ENCODE assay signal across 8 mouse cellular contexts in genomic region chr1:74236590-74237317, GRCm38 (mm10). TPM values are rescaled to one million over a fixed set of nuclear protein-coding genes. Genes with fewer than 3 reads are reported as not detected.
DNase-seq lines count a peak whose midpoint lies in the region; ATAC-seq and TF ChIP-seq lines count a peak whose summit lies in the region.
"Had no signal": no experiment of that assay in that cellular context is flagged by ENCODE, and none has a peak within 500 bp of the region (broad histone marks: within the 10 kb centered on the region; RNA-seq: fewer than 3 reads in every experiment).

No protein-coding gene starts in this region.

- H3K27ac ChIP-seq in ES-E14 (ENCODE audit: insufficient read depth, low read depth, low read length, poor library complexity, severe bottlenecking) = peak overlapping the region; percentile 56
- H3K27ac ChIP-seq in embryonic facial prominence, embryonic 15.5 days (replicated peaks) = peak overlapping the region; percentile 91
- H3K27ac ChIP-seq in heart, embryonic 16.5 days (ENCODE audit: low read length) = peak overlapping the region; percentile 93
- peak overlapping the region; percentile 94 for H3K27ac ChIP-seq in macrophage

- H3K4me2 ChIP-seq in embryonic facial prominence, embryonic 15.5 days (replicated peaks) = peak overlapping the region; percentile 66
- peak overlapping the region; percentile 77 for H3K4me2 ChIP-seq in heart, embryonic 16.5 days (ENCODE audit: low read depth, low read length)

- in situ Hi-C loops in ES-E14 (cut with MboI; ENCODE audit: low sequenced_read_pairs in 2 of 2, unreplicated experiment in 2 of 2) = no loop called here

- peak; percentile 50 to 54 for DNase-seq in B cell, adult 2 months
- no peak for DNase-seq in ES-E14 (ENCODE audit: low read depth, low spot score)
- DNase-seq in kidney, postnatal 14 days = peak; percentile 60
- peak; percentile 25 for DNase-seq in skeletal muscle tissue, adult 2 months (ENCODE audit: low read depth, low spot score)

- no peaks in the 10 kb centered on the region for H3K9me3 ChIP-seq in ES-E14 (ENCODE audit: control insufficient read depth, insufficient read depth, low read depth, low read length)
- no peaks in the 10 kb centered on the region for H3K9me3 ChIP-seq in embryonic facial prominence, embryonic 15.5 days (replicated peaks)
- H3K9me3 ChIP-seq in heart, embryonic 16.5 days (replicated peaks; ENCODE audit: control insufficient read depth, low read length) = no peaks in the 10 kb centered on the region

- peak; percentile 74; the same call in 1 of the 2 replicates for ATAC-seq in embryonic facial prominence, embryonic 15.5 days (ENCODE audit: insufficient number of reproducible peaks, low FRiP score, low TSS enrichment, low read depth)
- ATAC-seq in heart, embryonic 16.5 days (replicated peaks; ENCODE audit: extremely low read depth, insufficient read depth, low FRiP score) = peak; percentile 24

- no peaks in the 10 kb centered on the region for H3K27me3 ChIP-seq in embryonic facial prominence, embryonic 15.5 days
- no peaks in the 10 kb centered on the region for H3K27me3 ChIP-seq in heart, embryonic 16.5 days (ENCODE audit: control insufficient read depth, insufficient read depth, low read length)

- peaks cover 5 to 9% of the 10 kb centered on the region in 2 experiments; a peak in 3 of 4 replicates for H3K4me1 ChIP-seq in ES-E14 (ENCODE audit: control insufficient read depth in 2 of 2, insufficient read depth in 2 of 2, low read length in 2 of 2, poor library complexity in 1 of 2)
- H3K4me1 ChIP-seq in embryonic facial prominence, embryonic 15.5 days = peaks cover 40% of the 10 kb centered on the region
- peaks cover 35% of the 10 kb centered on the region for H3K4me1 ChIP-seq in heart, embryonic 16.5 days (ENCODE audit: control insufficient read depth, insufficient read depth, low read length)

- peaks cover 53% of the 10 kb centered on the region for H3K79me2 ChIP-seq in macrophage (ENCODE audit: inconsistent target)

- H3K4me3 ChIP-seq in ES-E14 (ENCODE audit: insufficient read depth in 1 of 2, low read depth in 1 of 2, low read length in 2 of 2, poor library complexity in 1 of 2, severe bottlenecking in 1 of 2) (peak overlapping the region; percentile 93 to 95), macrophage (ENCODE audit: inconsistent target) (peak overlapping the region; percentile 91)
- peak overlapping the region; percentile 97 for H3K4me3 ChIP-seq in embryonic facial prominence, embryonic 15.5 days (replicated peaks)
- peak overlapping the region; percentile 67 for H3K4me3 ChIP-seq in heart, embryonic 16.5 days (ENCODE audit: low read length)

- peak overlapping the region; percentile 91 for H3K9ac ChIP-seq in ES-E14 (ENCODE audit: insufficient read depth, low read depth, low read length, poor library complexity, severe bottlenecking)
- peak overlapping the region; percentile 93 for H3K9ac ChIP-seq in embryonic facial prominence, embryonic 15.5 days
- H3K9ac ChIP-seq in heart, embryonic 16.5 days (ENCODE audit: low read length) = peak overlapping the region; percentile 88

- H3K36me3 ChIP-seq in ES-E14 (ENCODE audit: control insufficient read depth, insufficient read depth, low read length, poor library complexity, severe bottlenecking) = peaks cover 2% of the 10 kb centered on the region; the same call in 1 of the 2 replicates
- no peaks in the 10 kb centered on the region for H3K36me3 ChIP-seq in embryonic facial prominence, embryonic 15.5 days
- H3K36me3 ChIP-seq in heart, embryonic 16.5 days (ENCODE audit: control insufficient read depth, insufficient read depth) = no peaks in the 10 kb centered on the region
- H3K36me3 ChIP-seq in macrophage (ENCODE audit: inconsistent target) = no peaks in the 10 kb centered on the region

- WGBS in embryonic facial prominence, embryonic 15.5 days = under 1% methylated on average over 44 of the region's 57 CpGs
- under 1% methylated on average over 46 of the region's 57 CpGs for WGBS in heart, embryonic 16.5 days
- WGBS in macrophage (ENCODE audit: missing documents) = under 1% methylated on average over 51 of the region's 57 CpGs

TF ChIP-seq in ES-E14, 5 proteins besides CTCF, POLR2A, EP300 and RAD21:
- no peak for TF ChIP-seq HCFC1 (IDR thresholded peaks at IDR 0.05; ENCODE audit: borderline replicate concordance, insufficient read depth, low read length)
- TF ChIP-seq CHD2 (IDR thresholded peaks at IDR 0.05; ENCODE audit: low read depth, low read length) = no peak

RNA-seq across cellular contexts. Expression of gene Arpc2, which starts 0.9 kb away (rescaled TPM):
- 67.5 and 100 TPM in 2 replicates for total RNA-seq in ES-E14 (2012; rRNA removed)
- polyA plus RNA-seq in embryonic facial prominence, embryonic 15.5 days (2015; fragmentation: Nextera tagmentation; extraction: Ambion mirVana) = 401 and 415 TPM in 2 replicates
- 415 and 472 TPM in 2 replicates for polyA plus RNA-seq in heart, embryonic 16.5 days (2015; fragmentation: Nextera tagmentation; extraction: Ambion mirVana)
- 100 to 1,000 TPM; 109 to 196 (median 161) TPM for total RNA-seq in macrophage (2018; cell fraction: chromatin; rRNA removed)
- total RNA-seq in macrophage (2018; cell fraction: cytosol; rRNA removed) = 1,000 to 10,000 TPM in 1 of 26 experiments, 100 to 1,000 TPM in 25; 673 to 1,009 (median 822) TPM
- total RNA-seq in macrophage (2018; cell fraction: nucleus; rRNA removed) = 100 to 1,000 TPM; 202 to 455 (median 266) TPM
- 677 to 1,406 TPM (median 1,257 TPM) in 3 replicates for polyA plus RNA-seq in macrophage (2018)

RNA-seq across cellular contexts. Expression of gene Gpbar1, which starts 41.6 kb away (rescaled TPM):
- 0.45 and 0.95 TPM in 2 replicates for total RNA-seq in ES-E14 (2012; rRNA removed)
- polyA plus RNA-seq in embryonic facial prominence, embryonic 15.5 days (2015; fragmentation: Nextera tagmentation; extraction: Ambion mirVana) = not detected in 2 replicates
- polyA plus RNA-seq in heart, embryonic 16.5 days (2015; fragmentation: Nextera tagmentation; extraction: Ambion mirVana) = 0.22 and 0.30 TPM in 2 replicates
- not detected for total RNA-seq in macrophage (2018; cell fraction: chromatin; rRNA removed)
- not detected for total RNA-seq in macrophage (2018; cell fraction: cytosol; rRNA removed)
- not detected for total RNA-seq in macrophage (2018; cell fraction: nucleus; rRNA removed)
- not detected in 3 replicates for polyA plus RNA-seq in macrophage (2018)

RNA-seq across cellular contexts. Expression of gene Cxcr1, which starts 42.3 kb away (rescaled TPM):
- 0.21 TPM in 1 of 2 replicates, not detected in the other for total RNA-seq in ES-E14 (2012; rRNA removed)
- not detected in 2 replicates for polyA plus RNA-seq in embryonic facial prominence, embryonic 15.5 days (2015; fragmentation: Nextera tagmentation; extraction: Ambion mirVana)
- not detected in 2 replicates for polyA plus RNA-seq in heart, embryonic 16.5 days (2015; fragmentation: Nextera tagmentation; extraction: Ambion mirVana)
- under 1 TPM in 1 of 26 experiments, not detected in 25; 0.67 TPM for total RNA-seq in macrophage (2018; cell fraction: chromatin; rRNA removed)
- total RNA-seq in macrophage (2018; cell fraction: cytosol; rRNA removed) = not detected
- not detected for total RNA-seq in macrophage (2018; cell fraction: nucleus; rRNA removed)
- polyA plus RNA-seq in macrophage (2018) = not detected in 3 replicates
- polyA plus RNA-seq: gonadal fat pad, adult 2 months had no signal

RNA-seq across cellular contexts. Expression of gene Aamp, which starts 47.8 kb away (rescaled TPM):
- total RNA-seq in ES-E14 (2012; rRNA removed) = 127 and 138 TPM in 2 replicates
- 247 and 256 TPM in 2 replicates for polyA plus RNA-seq in embryonic facial prominence, embryonic 15.5 days (2015; fragmentation: Nextera tagmentation; extraction: Ambion mirVana)
- 214 and 223 TPM in 2 replicates for polyA plus RNA-seq in heart, embryonic 16.5 days (2015; fragmentation: Nextera tagmentation; extraction: Ambion mirVana)
- 100 to 1,000 TPM in 15 of 26 experiments, 10 to 100 TPM in 11; 59.6 to 168 (median 103) TPM for total RNA-seq in macrophage (2018; cell fraction: chromatin; rRNA removed)
- total RNA-seq in macrophage (2018; cell fraction: cytosol; rRNA removed) = 100 to 1,000 TPM in 14 of 26 experiments, 10 to 100 TPM in 12; 71.7 to 130 (median 108) TPM
- total RNA-seq in macrophage (2018; cell fraction: nucleus; rRNA removed) = 100 to 1,000 TPM in 6 of 26 experiments, 10 to 100 TPM in 20; 63.0 to 123 (median 93.6) TPM
- 115 to 127 TPM (median 119 TPM) in 3 replicates for polyA plus RNA-seq in macrophage (2018)

RNA-seq across cellular contexts. Expression of gene Pnkd, which starts 48.0 kb away (rescaled TPM):
- 63.9 and 84.4 TPM in 2 replicates for total RNA-seq in ES-E14 (2012; rRNA removed)
- polyA plus RNA-seq in embryonic facial prominence, embryonic 15.5 days (2015; fragmentation: Nextera tagmentation; extraction: Ambion mirVana) = 120 and 130 TPM in 2 replicates
- 314 and 324 TPM in 2 replicates for polyA plus RNA-seq in heart, embryonic 16.5 days (2015; fragmentation: Nextera tagmentation; extraction: Ambion mirVana)
- total RNA-seq in macrophage (2018; cell fraction: chromatin; rRNA removed) = 10 to 100 TPM in 15 of 26 experiments, 1 to 10 TPM in 11; 2.3 to 31.8 (median 11.8) TPM
- 10 to 100 TPM; 25.9 to 46.8 (median 36.7) TPM for total RNA-seq in macrophage (2018; cell fraction: cytosol; rRNA removed)
- total RNA-seq in macrophage (2018; cell fraction: nucleus; rRNA removed) = 10 to 100 TPM in 14 of 26 experiments, 1 to 10 TPM in 12; 4.5 to 23.2 (median 10.1) TPM
- 20.6 to 40.9 TPM (median 36.6 TPM) in 3 replicates for polyA plus RNA-seq in macrophage (2018)
